Mouse (Mus musculus) CD4-positive, CD25-positive, alpha-beta regulatory T cell (primary cell): Measurements from ENCODE around the gene Plxna2. TPM values are rescaled to one million over a fixed set of nuclear protein-coding genes. Genes with fewer than 3 reads are reported as not detected.

Source experiments
- polyA plus RNA-seq: library from polyadenylated mRNA; unstranded; fragments of 100-300 nt; shearing (Covaris generic); gene quantifications from one replicate; pipeline ENCODE4 v1.2.1, GENCODE M21; 2017

Plxna2 gene
- polyA plus RNA-seq: not detected

GRCm38 (mm10) chr1:194617918-194618317 is at the start of gene Plxna2:
Plxna2 (plus strand) TSS chr1:194618218.

